Mouse (Mus musculus): ENCODE results near the gene Atxn1. TPM values are rescaled to one million over a fixed set of nuclear protein-coding genes. Genes with fewer than 3 reads are reported as not detected.
A peak's percentile ranks its signal among the peaks of the same experiment; 100 is the strongest.

Gene Atxn1
- polyA plus RNA-seq, 1 experiment from 2014 or later: 2.3 TPM

GRCm38 (mm10) chr13:45637324-45637723 is 327.5 kb downstream of the Atxn1 start:
- Histone ChIP-seq H3K9me3 (replicated peaks) (no peaks in the 10 kb centered on the region), H3K27ac (replicated peaks) (no peak overlapping the region), H3K27me3 (no peaks in the 10 kb centered on the region), H3K4me3 (replicated peaks) (no peak overlapping the region), H3K36me3 (replicated peaks) (no peaks in the 10 kb centered on the region), H3K4me1 (replicated peaks) (peaks cover 6% of the 10 kb centered on the region; the same call in 1 of the 2 replicates), H3K9ac (no peak overlapping the region), H3K4me2 (no peak overlapping the region)
- 43% methylated on average over 8 of the region's 8 CpGs for WGBS (ENCODE audit: insufficient replicate concordance)
- ATAC-seq (ENCODE audit: insufficient read depth): no peak

- H3K4me3 ChIP-seq (replicated peaks): no peak overlapping the region
- WGBS (ENCODE audit: insufficient replicate concordance): 20% methylated on average over 3 of the region's 3 CpGs
- no peaks in the 10 kb centered on the region for H3K36me3 ChIP-seq (replicated peaks)
- no peak overlapping the region for H3K9ac ChIP-seq
- no peak overlapping the region for H3K4me2 ChIP-seq
- no peak overlapping the region for H3K27ac ChIP-seq (replicated peaks)
- H3K27me3 ChIP-seq: no peaks in the 10 kb centered on the region
- H3K4me1 ChIP-seq (replicated peaks): peaks cover 6% of the 10 kb centered on the region; the same call in 1 of the 2 replicates
- no peaks in the 10 kb centered on the region for H3K9me3 ChIP-seq (replicated peaks)
- no peak for ATAC-seq (ENCODE audit: insufficient read depth)
Observed at GRCm38 (mm10) chr13:45636435-45636834, 328.4 kb downstream of the Atxn1 start.

GRCm38 (mm10) chr13:45633918-45634317 is 330.9 kb downstream of the Atxn1 start:
- Histone ChIP-seq H3K4me3 (replicated peaks) (no peak overlapping the region), H3K27me3 (no peaks in the 10 kb centered on the region), H3K9ac (no peak overlapping the region), H3K4me1 (replicated peaks) (peaks cover 6% of the 10 kb centered on the region; the same call in 1 of the 2 replicates), H3K36me3 (replicated peaks) (no peaks in the 10 kb centered on the region), H3K27ac (replicated peaks) (no peak overlapping the region), H3K4me2 (no peak overlapping the region), H3K9me3 (replicated peaks) (no peaks in the 10 kb centered on the region)
- ATAC-seq (ENCODE audit: insufficient read depth): no peak

GRCm38 (mm10) chr13:45632133-45632532 is 332.7 kb downstream of the Atxn1 start:
- H3K4me1 ChIP-seq (replicated peaks): peaks cover 6% of the 10 kb centered on the region; the same call in 1 of the 2 replicates
- no peak overlapping the region for H3K4me2 ChIP-seq
- ATAC-seq (ENCODE audit: insufficient read depth): no peak
- no peaks in the 10 kb centered on the region for H3K9me3 ChIP-seq (replicated peaks)
- H3K36me3 ChIP-seq (replicated peaks): no peaks in the 10 kb centered on the region
- no peak overlapping the region for H3K4me3 ChIP-seq (replicated peaks)
- no peak overlapping the region for H3K27ac ChIP-seq (replicated peaks)
- 57% methylated on average over 3 of the region's 3 CpGs for WGBS (ENCODE audit: insufficient replicate concordance)
- H3K27me3 ChIP-seq: no peaks in the 10 kb centered on the region
- no peak overlapping the region for H3K9ac ChIP-seq

- H3K4me3 ChIP-seq (replicated peaks): no peak overlapping the region
- no peak overlapping the region for H3K4me2 ChIP-seq
- no peak overlapping the region for H3K9ac ChIP-seq
- no peak overlapping the region for H3K27ac ChIP-seq (replicated peaks)
- no peaks in the 10 kb centered on the region for H3K27me3 ChIP-seq
- H3K36me3 ChIP-seq (replicated peaks): no peaks in the 10 kb centered on the region
- no peaks in the 10 kb centered on the region for H3K9me3 ChIP-seq (replicated peaks)
- no peak for ATAC-seq (ENCODE audit: insufficient read depth)
- 68% methylated on average over 12 of the region's 12 CpGs for WGBS (ENCODE audit: insufficient replicate concordance)
- H3K4me1 ChIP-seq (replicated peaks): no peaks in the 10 kb centered on the region
Observed at GRCm38 (mm10) chr13:45630518-45631290, 334.1 kb downstream of the Atxn1 start.

- H3K36me3 ChIP-seq (replicated peaks): no peaks in the 10 kb centered on the region
- WGBS (ENCODE audit: insufficient replicate concordance): 46% methylated on average over 1 of the region's 1 CpGs
- H3K9me3 ChIP-seq (replicated peaks): no peaks in the 10 kb centered on the region
- no peaks in the 10 kb centered on the region for H3K4me1 ChIP-seq (replicated peaks)
- no peak overlapping the region for H3K27ac ChIP-seq (replicated peaks)
- no peak overlapping the region for H3K4me2 ChIP-seq
- no peak for ATAC-seq (ENCODE audit: insufficient read depth)
- no peaks in the 10 kb centered on the region for H3K27me3 ChIP-seq
- H3K9ac ChIP-seq: no peak overlapping the region
- no peak overlapping the region for H3K4me3 ChIP-seq (replicated peaks)
Observed at GRCm38 (mm10) chr13:45629750-45630149, 335.1 kb downstream of the Atxn1 start.

GRCm38 (mm10) chr13:45628341-45628740 is 336.5 kb downstream of the Atxn1 start:
- 70% methylated on average over 8 of the region's 8 CpGs for WGBS (ENCODE audit: insufficient replicate concordance)
- Histone ChIP-seq H3K4me1 (replicated peaks) (no peaks in the 10 kb centered on the region), H3K27me3 (no peaks in the 10 kb centered on the region), H3K4me2 (no peak overlapping the region), H3K27ac (replicated peaks) (no peak overlapping the region), H3K36me3 (replicated peaks) (no peaks in the 10 kb centered on the region), H3K9ac (no peak overlapping the region), H3K4me3 (replicated peaks) (no peak overlapping the region), H3K9me3 (replicated peaks) (peaks cover 5% of the 10 kb centered on the region; the same call in 1 of the 2 replicates)
- no peak for ATAC-seq (ENCODE audit: insufficient read depth)

- 48% methylated on average over 8 of the region's 8 CpGs for WGBS (ENCODE audit: insufficient replicate concordance)
- Histone ChIP-seq H3K4me2 (no peak overlapping the region), H3K27ac (replicated peaks) (no peak overlapping the region), H3K4me3 (replicated peaks) (no peak overlapping the region), H3K4me1 (replicated peaks) (no peaks in the 10 kb centered on the region), H3K36me3 (replicated peaks) (no peaks in the 10 kb centered on the region), H3K9me3 (replicated peaks) (peaks cover 5% of the 10 kb centered on the region; the same call in 1 of the 2 replicates), H3K27me3 (no peaks in the 10 kb centered on the region), H3K9ac (no peak overlapping the region)
- no peak for ATAC-seq (ENCODE audit: insufficient read depth)
Observed at GRCm38 (mm10) chr13:45627206-45627751, 337.5 kb downstream of the Atxn1 start.

- Histone ChIP-seq H3K4me1 (replicated peaks) (no peaks in the 10 kb centered on the region), H3K4me2 (no peak overlapping the region), H3K36me3 (replicated peaks) (no peaks in the 10 kb centered on the region), H3K4me3 (replicated peaks) (no peak overlapping the region), H3K9me3 (replicated peaks) (peaks cover 5% of the 10 kb centered on the region; the same call in 1 of the 2 replicates), H3K9ac (no peak overlapping the region), H3K27me3 (no peaks in the 10 kb centered on the region), H3K27ac (replicated peaks) (no peak overlapping the region)
- WGBS (ENCODE audit: insufficient replicate concordance): 76% methylated on average over 5 of the region's 5 CpGs
- no peak for ATAC-seq (ENCODE audit: insufficient read depth)
Observed at GRCm38 (mm10) chr13:45625740-45626139, 339.1 kb downstream of the Atxn1 start.

- 66% methylated on average over 1 of the region's 1 CpGs for WGBS (ENCODE audit: insufficient replicate concordance)
- no peak overlapping the region for H3K4me2 ChIP-seq
- H3K4me3 ChIP-seq (replicated peaks): no peak overlapping the region
- H3K4me1 ChIP-seq (replicated peaks): no peaks in the 10 kb centered on the region
- H3K9ac ChIP-seq: no peak overlapping the region
- H3K9me3 ChIP-seq (replicated peaks): peaks cover 5% of the 10 kb centered on the region; the same call in 1 of the 2 replicates
- no peak for ATAC-seq (ENCODE audit: insufficient read depth)
- H3K27ac ChIP-seq (replicated peaks): 0 out of 2 replicates have a peak overlapping the region, but pooled peaks have one; percentile 21
- no peaks in the 10 kb centered on the region for H3K27me3 ChIP-seq
- H3K36me3 ChIP-seq (replicated peaks): no peaks in the 10 kb centered on the region
Observed at GRCm38 (mm10) chr13:45623846-45624245, 341.0 kb downstream of the Atxn1 start.

- Histone ChIP-seq H3K4me1 (replicated peaks) (no peaks in the 10 kb centered on the region), H3K9ac (no peak overlapping the region), H3K27me3 (no peaks in the 10 kb centered on the region), H3K27ac (replicated peaks) (no peak overlapping the region), H3K4me2 (no peak overlapping the region), H3K4me3 (replicated peaks) (no peak overlapping the region), H3K36me3 (replicated peaks) (no peaks in the 10 kb centered on the region), H3K9me3 (replicated peaks) (peaks cover 5% of the 10 kb centered on the region; the same call in 1 of the 2 replicates)
- 79% methylated on average over 4 of the region's 4 CpGs for WGBS (ENCODE audit: insufficient replicate concordance)
- ATAC-seq (ENCODE audit: insufficient read depth): no peak
Observed at GRCm38 (mm10) chr13:45622871-45623546, 341.8 kb downstream of the Atxn1 start.
